Mouse (Mus musculus): ENCODE measurements around the gene Atp2a1.
"Not testable (repeated sequence)": the region's sequence is repeated elsewhere in the genome, so short reads cannot be mapped to it uniquely, and the experiment has no call there.

Gene Atp2a1

GRCm38 (mm10) chr7:126428631-126429502 is 34.0 kb downstream of the Atp2a1 start, which contains the start of gene Rabep2:
Rabep2 (plus strand) TSS chr7:126428759.
- in situ Hi-C loops (cut with MboI; ENCODE audit: low pct_unique_long_range_greater_than_20kb in 1 of 2, low sequenced_read_pairs in 2 of 2, unreplicated experiment in 1 of 2): no loop called here

- in situ Hi-C loops (cut with MboI; ENCODE audit: low pct_unique_long_range_greater_than_20kb in 1 of 2, low sequenced_read_pairs in 2 of 2, unreplicated experiment in 1 of 2): no loop called here
Observed at GRCm38 (mm10) chr7:126428154-126428553, 34.8 kb downstream of the Atp2a1 start.

GRCm38 (mm10) chr7:126427323-126427860 is 35.5 kb downstream of the Atp2a1 start:
- in situ Hi-C loops (cut with MboI; ENCODE audit: low pct_unique_long_range_greater_than_20kb in 1 of 2, low sequenced_read_pairs in 2 of 2, unreplicated experiment in 1 of 2): no loop called here

- in situ Hi-C loops (cut with MboI; ENCODE audit: low pct_unique_long_range_greater_than_20kb in 1 of 2, low sequenced_read_pairs in 2 of 2, unreplicated experiment in 1 of 2): no loop called here
Observed at GRCm38 (mm10) chr7:126424161-126424560, 38.7 kb downstream of the Atp2a1 start.

- in situ Hi-C loops (cut with MboI; ENCODE audit: low pct_unique_long_range_greater_than_20kb in 1 of 2, low sequenced_read_pairs in 2 of 2, unreplicated experiment in 1 of 2): no loop called here
Observed at GRCm38 (mm10) chr7:126421756-126422155, 41.2 kb downstream of the Atp2a1 start.

GRCm38 (mm10) chr7:126418496-126418895 is 44.4 kb downstream of the Atp2a1 start:
- in situ Hi-C loops (cut with MboI; ENCODE audit: low pct_unique_long_range_greater_than_20kb in 1 of 2, low sequenced_read_pairs in 2 of 2, unreplicated experiment in 1 of 2): no loop called here

- in situ Hi-C loops (cut with MboI; ENCODE audit: low pct_unique_long_range_greater_than_20kb in 1 of 2, low sequenced_read_pairs in 2 of 2, unreplicated experiment in 1 of 2): no loop called here
Observed at GRCm38 (mm10) chr7:126417606-126418005, 45.3 kb downstream of the Atp2a1 start.

GRCm38 (mm10) chr7:126417045-126417444 is 45.9 kb downstream of the Atp2a1 start:
- in situ Hi-C loops (cut with MboI; ENCODE audit: low pct_unique_long_range_greater_than_20kb in 1 of 2, low sequenced_read_pairs in 2 of 2, unreplicated experiment in 1 of 2): no loop called here

GRCm38 (mm10) chr7:126416615-126417014 is 46.3 kb downstream of the Atp2a1 start:
- in situ Hi-C loops (cut with MboI; ENCODE audit: low pct_unique_long_range_greater_than_20kb in 1 of 2, low sequenced_read_pairs in 2 of 2, unreplicated experiment in 1 of 2): no loop called here

- in situ Hi-C loops (cut with MboI; ENCODE audit: low pct_unique_long_range_greater_than_20kb in 1 of 2, low sequenced_read_pairs in 2 of 2, unreplicated experiment in 1 of 2): no loop called here
Observed at GRCm38 (mm10) chr7:126414725-126415124, 48.2 kb downstream of the Atp2a1 start, which contains the start of gene Cd19. Cd19 (minus strand) TSS chr7:126414889.

- in situ Hi-C loops (cut with MboI; ENCODE audit: low pct_unique_long_range_greater_than_20kb in 1 of 2, low sequenced_read_pairs in 2 of 2, unreplicated experiment in 1 of 2): no loop called here
Observed at GRCm38 (mm10) chr7:126411061-126411460, 51.8 kb downstream of the Atp2a1 start.

- in situ Hi-C loops (cut with MboI; ENCODE audit: low pct_unique_long_range_greater_than_20kb in 1 of 2, low sequenced_read_pairs in 2 of 2, unreplicated experiment in 1 of 2): no loop called here
Observed at GRCm38 (mm10) chr7:126408686-126409085, 54.2 kb downstream of the Atp2a1 start.

GRCm38 (mm10) chr7:126402518-126402917 is 60.4 kb downstream of the Atp2a1 start:
- in situ Hi-C loops (cut with MboI; ENCODE audit: low pct_unique_long_range_greater_than_20kb in 1 of 2, low sequenced_read_pairs in 2 of 2, unreplicated experiment in 1 of 2): not testable (repeated sequence)

GRCm38 (mm10) chr7:126399548-126399947 is 63.4 kb downstream of the Atp2a1 start:
- in situ Hi-C loops (cut with MboI; ENCODE audit: low pct_unique_long_range_greater_than_20kb in 1 of 2, low sequenced_read_pairs in 2 of 2, unreplicated experiment in 1 of 2): no loop called here

- in situ Hi-C loops (cut with MboI; ENCODE audit: low pct_unique_long_range_greater_than_20kb in 1 of 2, low sequenced_read_pairs in 2 of 2, unreplicated experiment in 1 of 2): no loop called here
Observed at GRCm38 (mm10) chr7:126397822-126398221, 65.1 kb downstream of the Atp2a1 start.

GRCm38 (mm10) chr7:126397221-126397620 is 65.7 kb downstream of the Atp2a1 start:
- in situ Hi-C loops (cut with MboI; ENCODE audit: low pct_unique_long_range_greater_than_20kb in 1 of 2, low sequenced_read_pairs in 2 of 2, unreplicated experiment in 1 of 2): no loop called here

GRCm38 (mm10) chr7:126396298-126397119 is 66.4 kb downstream of the Atp2a1 start, which contains the start of gene Nfatc2ip:
Nfatc2ip (minus strand) TSS chr7:126396737.
- in situ Hi-C loops (cut with MboI; ENCODE audit: low pct_unique_long_range_greater_than_20kb in 1 of 2, low sequenced_read_pairs in 2 of 2, unreplicated experiment in 1 of 2): no loop called here

Measured in mouse embryonic stem cell (cell line).